Mouse (Mus musculus): ENCODE data around the gene Daam1.

GRCm38 (mm10) chr12:71956980-71957379 lies 126.1 kb downstream of the Daam1 start:
- TF ChIP-seq CTCF (IDR thresholded peaks at IDR 0.05; ENCODE audit: extremely low read depth, insufficient read depth, insufficient read length, insufficient replicate concordance) (no peak), POLR2A (IDR thresholded peaks at IDR 0.05; ENCODE audit: low read depth, low read length) (no peak)

Measured in spleen, adult 2 months (tissue).